Mouse (Mus musculus) thymus, postnatal 36 days (tissue): ENCODE measurements around the gene Msmb.
"Not testable (repeated sequence)": the region's sequence is repeated elsewhere in the genome, so short reads cannot be mapped to it uniquely, and the experiment has no call there.

Source experiments
- DNase-seq, 2 experiments: peaks; one replicate each; pipeline ENCODE4 v3.0.0; 2022; ENCODE audit warnings: mixed read lengths in 2 of 2

The Msmb gene

DNA sequence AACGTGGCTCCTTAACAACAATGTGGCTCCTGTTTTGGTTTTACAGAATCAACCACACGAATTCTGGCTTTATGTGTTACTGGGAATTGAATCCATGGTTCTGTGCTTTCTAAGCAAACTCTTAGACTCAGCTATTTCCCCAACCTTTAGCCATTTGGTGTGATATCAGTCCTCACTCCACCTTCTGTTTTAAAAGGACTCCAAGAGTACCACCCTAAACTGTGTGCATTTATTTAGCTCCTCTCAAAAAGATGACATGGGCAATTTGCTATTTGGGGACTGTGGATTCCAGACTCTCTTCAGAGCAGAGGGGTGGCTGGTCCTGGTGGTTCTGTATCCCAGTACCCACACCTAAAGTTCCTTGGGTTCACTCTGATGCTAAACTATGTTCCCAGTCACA, 4.8 kb downstream of the Msmb start:
- no peak for DNase-seq

DNA sequence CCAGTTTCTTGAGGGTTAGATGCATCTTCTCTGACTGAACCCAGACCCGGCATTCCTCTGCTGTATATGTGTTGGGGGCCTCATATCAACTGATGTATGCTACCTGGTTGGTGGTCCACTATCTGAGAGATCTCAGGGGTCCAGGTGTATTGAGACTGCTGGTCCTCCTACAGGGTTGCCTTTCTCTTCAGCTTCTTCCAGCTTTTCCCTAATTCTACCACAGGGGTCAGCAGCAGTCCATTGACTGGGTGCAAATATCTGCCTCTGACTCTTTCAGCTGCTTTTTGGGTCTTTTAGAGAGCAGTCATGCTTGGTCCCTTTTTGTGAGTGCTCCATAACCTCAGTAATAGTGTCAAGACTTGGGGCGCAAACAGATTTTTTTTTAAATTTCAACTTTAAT, 9.0 kb downstream of the Msmb start:
- no peak for DNase-seq

- no peak for DNase-seq
Observed at GRCm38 (mm10) chr14:32152243-32152965, 10.6 kb downstream of the Msmb start.

DNA sequence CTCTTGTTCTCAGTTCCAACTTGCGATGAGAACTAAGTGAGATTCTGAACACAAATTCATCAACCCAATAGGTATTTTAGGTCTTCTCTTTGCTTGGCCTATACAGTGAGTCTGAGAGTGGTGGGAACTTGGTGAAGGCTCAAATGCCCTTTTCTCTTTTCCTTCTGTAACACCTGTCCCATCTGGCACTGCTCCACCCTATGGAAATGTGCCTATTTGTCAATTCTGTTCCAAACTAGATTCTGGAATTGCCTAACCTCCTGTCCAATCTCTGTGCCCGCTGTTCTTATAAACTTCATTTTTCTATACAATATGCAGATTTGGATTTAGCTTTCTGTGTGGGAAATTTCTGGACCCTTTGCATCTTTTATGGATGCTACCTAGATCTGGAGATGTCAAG, 11.3 kb downstream of the Msmb start:
- no peak for DNase-seq

DNA sequence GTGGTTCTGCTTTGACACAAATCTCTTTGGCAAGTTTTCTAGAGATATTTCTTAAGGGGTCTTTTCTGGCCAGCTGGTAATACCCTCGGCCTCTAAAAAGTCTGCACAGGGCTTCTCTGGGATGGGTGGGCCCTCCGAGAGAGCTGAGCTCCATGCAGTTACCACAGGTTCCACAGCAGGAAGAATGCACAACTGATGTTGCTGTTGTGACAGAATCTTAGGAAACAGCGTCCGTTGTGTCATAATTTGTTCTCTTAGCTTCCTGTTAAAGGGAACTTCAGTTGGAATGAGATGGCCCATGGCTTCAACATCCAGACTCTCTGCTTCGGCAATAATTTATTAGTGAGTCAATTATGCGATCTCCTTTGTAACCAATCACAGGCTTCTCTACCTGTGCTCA, 12.9 kb downstream of the Msmb start:
- DNase-seq, result no peak

DNA sequence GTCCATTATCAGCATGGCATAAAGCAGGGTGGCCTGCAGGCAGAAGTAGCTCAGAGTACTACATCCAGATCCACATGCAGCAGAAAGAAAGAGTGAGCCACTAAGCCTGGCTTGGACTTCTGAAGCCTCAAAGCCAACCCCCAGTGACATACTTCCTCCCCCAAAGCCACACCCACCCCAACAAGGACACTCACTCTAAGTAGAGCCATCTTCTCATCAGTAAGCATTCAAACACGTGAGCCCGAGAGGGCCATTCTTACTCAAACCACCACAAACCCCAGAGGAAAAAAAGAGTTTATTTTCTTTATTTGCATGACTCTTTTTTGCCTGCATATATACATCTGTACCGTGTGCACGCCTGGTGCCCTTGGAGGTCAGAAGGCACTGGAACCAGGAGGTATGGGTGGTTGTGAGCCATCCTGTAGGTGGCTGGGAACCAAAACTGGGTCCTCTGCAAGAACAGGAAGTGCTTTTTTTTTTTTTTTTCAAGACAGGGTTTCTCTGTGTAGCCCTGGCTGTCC, 17.4 kb downstream of the Msmb start:
- no peak for DNase-seq

GRCm38 (mm10) chr14:32159690-32160246, 17.9 kb downstream of the Msmb start, which contains the start of gene Ncoa4:
Gene Ncoa4, plus strand, starts transcription at chr14:32159865.
- DNase-seq, result peak; percentile 96 to 98

DNA sequence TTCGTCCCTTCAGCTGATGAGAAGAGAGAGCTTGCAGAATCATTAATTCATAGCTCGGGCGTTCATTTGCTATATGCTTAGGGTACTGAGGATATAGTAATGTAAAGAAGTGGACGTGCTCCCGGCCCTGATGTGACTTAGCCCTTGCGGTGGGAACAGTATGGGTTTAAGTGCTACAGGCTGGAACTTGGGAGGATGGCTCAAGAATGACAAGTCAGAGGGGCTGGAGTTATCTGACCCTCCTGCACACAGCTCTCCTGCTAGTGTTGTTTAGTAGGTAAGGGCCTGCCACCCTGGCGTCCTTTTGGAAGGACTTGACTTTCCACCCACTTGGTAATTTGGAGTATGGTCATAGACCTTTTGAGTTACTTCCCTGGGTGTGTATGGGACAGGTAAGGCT, 18.7 kb downstream of the Msmb start:
- DNase-seq, result no peak

- DNase-seq, result no peak
Observed at GRCm38 (mm10) chr14:32161090-32161885, 19.5 kb downstream of the Msmb start.

DNA sequence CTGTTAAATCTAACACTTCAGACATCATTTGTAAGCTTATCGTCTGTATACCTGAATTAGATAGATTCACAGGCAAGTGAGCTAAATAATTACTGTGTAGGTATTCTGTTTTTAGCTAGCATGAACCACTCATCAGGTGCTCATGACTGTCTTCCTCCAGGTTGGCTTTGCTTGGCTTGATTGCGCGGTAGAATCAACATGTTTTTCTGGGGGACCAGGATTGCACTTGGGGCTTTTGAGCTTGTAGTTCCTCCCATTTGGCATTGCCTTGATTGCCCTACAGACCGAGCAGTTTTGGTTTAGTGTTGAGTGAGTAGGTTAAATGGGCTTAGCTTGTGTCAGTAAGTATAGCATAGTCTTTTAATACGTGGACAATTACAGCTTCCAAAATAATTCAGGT, 20.4 kb downstream of the Msmb start:
- no peak for DNase-seq

DNA sequence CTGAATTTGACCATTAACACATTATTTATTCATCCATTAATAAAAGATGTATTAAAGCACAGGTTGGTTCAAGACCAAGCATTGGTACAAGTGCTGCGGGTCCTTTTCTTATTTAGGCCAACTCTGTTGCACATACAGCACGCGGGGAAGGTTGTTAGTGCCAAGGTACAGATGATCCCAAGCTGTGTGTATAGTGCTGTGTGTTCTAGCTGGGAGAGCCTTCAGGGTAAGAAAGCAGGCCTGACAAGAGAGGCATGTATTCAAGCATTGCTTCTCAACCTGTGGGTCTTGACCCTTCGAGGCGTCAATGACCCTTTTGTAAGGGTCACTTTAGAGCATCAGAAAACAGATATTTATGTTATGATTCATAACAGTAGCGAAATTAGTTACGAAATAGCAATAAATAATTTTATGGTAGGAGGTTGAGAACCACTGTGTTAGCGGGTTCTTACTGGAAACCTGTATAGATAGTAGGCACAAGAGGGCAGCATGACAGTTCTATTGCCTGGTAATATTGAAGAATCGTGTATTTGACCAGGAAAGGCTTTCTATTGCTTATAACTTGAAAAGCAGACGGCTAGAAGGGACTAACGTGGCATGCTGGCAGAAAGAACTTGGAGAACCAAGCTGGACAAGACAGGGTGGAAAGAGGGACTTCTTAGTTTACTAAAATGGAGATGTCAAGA, 21.5 kb downstream of the Msmb start:
- DNase-seq, result no peak

GRCm38 (mm10) chr14:32164173-32165051, 22.6 kb downstream of the Msmb start:
- DNase-seq, result no peak

- DNase-seq, result peak; percentile 83 to 85
Observed at GRCm38 (mm10) chr14:32165278-32166061, 23.6 kb downstream of the Msmb start.

DNA sequence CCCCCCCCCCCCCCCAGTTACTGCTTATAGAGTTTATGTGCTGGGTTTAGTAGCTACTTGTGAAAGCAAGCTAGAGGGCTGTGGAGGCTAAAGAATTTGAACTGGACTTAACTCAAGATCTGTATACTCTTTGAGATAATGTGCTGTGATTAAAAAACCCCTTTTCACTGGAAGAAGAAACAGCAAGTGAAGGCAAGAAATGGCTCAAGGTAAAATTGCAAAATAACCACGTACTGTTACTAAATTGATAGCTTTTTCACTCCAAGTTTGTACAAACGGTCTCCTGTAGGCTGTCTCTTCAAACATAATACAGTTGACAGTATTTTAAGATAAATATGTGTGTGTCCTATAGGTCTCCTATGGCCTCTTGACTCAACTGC, 24.2 kb downstream of the Msmb start:
- no peak for DNase-seq

DNA sequence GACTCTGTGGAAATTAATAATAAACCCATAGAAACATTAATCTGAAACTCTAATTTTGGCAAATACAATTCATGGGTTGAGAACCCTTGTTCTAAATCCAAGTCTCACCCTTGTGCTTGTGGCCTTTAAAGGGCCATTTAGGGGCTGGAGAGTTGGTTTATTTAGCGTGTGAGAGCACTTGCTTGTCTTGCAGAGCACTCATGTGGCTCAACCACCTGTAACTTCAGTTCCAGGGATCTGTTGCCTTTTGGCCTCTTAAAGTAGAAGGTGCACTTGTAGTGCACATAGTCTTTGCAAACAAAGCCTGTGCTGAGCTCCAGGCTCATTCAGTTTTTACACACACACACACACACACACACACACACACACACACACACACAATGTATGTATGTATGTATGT, 25.0 kb downstream of the Msmb start:
- DNase-seq, result no peak

DNA sequence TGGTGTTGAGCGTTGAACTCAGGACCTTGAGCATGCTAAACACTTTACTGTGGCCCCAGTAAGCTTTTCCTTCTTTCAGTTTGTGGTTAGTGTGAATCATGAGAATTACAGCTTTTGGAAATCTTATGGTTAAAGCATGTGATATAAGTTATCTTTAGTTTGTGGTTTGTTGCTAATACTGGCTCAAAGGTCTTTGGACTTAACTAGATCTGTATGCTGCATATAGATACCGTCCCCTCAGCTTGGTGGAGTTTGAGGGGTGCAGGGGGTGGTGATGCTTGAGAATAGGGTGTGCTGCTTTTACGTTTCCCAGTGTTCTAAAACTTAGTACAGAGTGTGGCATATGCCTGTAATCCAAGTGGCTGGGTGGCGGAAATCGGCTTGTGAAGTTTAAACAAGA, 25.5 kb downstream of the Msmb start:
- no peak for DNase-seq

- no peak for DNase-seq
Observed at GRCm38 (mm10) chr14:32168653-32169231, 26.9 kb downstream of the Msmb start.

DNA sequence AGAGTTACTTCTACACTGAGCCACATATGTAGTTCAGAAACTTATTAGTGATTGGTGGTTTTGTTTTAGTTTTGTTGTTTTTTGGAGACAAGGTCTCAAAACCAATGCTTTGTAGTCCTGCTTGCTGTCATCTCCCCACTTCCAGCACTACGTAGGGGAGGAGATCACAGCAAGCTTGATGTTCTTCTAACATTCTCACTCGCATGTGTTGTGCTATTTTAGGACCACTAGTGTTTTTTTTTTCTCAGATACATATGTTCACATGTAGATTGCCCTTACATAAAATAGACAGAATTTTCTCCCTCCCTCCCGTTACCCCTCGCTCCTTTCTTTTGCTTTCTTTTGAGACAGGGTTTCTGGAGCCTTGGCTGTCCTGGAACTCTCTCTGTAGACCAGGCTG, 28.3 kb downstream of the Msmb start:
- no peak for DNase-seq

GRCm38 (mm10) chr14:32175310-32175709, 33.5 kb downstream of the Msmb start:
- no peak for DNase-seq

DNA sequence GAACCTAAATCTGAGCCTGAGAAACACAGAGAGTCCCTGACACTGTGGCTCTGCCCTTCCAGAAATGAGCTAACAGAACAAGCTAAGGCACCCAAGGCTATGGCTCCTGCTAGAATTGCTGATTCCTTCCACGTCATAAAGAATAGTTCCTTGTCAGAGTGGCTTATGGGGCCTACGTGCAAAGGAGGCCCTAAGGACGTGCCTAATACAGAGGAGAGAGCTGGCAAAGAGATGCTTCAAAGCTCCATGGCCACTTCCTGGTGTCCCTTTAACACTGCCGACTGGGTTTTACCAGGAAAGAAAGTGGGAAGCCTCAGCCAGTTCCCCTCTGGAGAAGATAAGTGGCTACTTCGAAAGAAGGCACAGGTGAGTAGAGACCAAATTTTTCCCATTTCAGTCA, 34.8 kb downstream of the Msmb start:
- not testable (repeated sequence) for DNase-seq
